Mouse (Mus musculus): ENCODE results near the gene Acsl6.

DNA sequence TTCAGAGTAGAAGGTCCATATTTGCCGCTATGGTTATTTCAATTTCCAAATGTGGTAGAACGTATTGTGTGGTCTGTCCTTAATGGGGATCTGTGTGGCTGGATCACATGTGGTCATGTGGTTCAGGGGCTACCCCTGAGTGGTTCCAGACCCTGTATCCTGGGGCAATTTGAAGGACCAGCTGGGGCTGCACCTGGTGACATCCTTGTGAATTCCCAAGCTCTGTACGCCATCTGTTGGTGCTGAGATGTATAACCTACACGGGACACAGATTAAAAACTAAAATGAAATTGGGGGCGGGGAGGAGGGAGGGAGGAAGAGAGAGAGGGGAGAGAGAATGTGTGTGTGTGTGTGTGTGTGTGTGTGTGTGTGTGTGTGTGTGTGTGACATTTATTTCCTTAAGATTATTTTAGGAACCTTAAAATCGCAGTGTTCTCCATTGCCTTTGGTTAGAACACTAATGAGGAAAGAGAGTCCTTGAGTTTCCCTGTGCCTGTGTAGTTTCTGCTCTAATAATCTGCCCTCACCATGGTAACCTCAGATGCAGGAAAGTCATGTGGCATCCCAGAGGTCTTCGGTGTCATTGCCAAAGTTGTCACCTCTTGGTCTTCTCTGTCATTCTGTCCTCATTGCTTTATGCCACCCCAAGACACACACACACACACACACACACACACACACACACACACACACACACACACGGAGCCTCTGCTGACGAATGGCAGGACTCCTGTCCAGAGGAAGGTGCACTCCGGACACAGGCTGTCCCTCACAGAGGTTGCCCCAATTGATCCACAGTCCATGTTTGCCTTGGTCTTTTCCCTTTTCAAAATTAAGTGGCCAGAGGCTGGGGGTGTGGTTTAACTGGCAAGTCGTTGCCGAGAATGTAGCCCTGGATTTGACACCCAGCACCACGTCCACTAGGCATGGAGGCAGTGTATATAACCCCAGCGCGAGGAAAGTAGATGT is 51.3 kb downstream of the Acsl6 start:
- TF ChIP-seq CHD2 (IDR thresholded peaks at IDR 0.05; ENCODE audit: low read depth, low read length) (no peak), ZNF384 (IDR thresholded peaks at IDR 0.05; ENCODE audit: low read depth, low read length) (no peak), MAFK (IDR thresholded peaks at IDR 0.05; ENCODE audit: insufficient read depth, low read depth, low read length) (no peak)

Measured in ES-E14 (cell line).